Mouse (Mus musculus) macrophage (primary cell): Measurements from ENCODE around the gene Piezo1. TPM values are rescaled to one million over a fixed set of nuclear protein-coding genes. Genes with fewer than 3 reads are reported as not detected.
A peak's percentile ranks its signal among the peaks of the same experiment; 100 is the strongest.

Source experiments
- H3K27ac ChIP-seq: fragments of 350-480 bp; formaldehyde crosslinking; 2 replicates; pipeline ENCODE4 v1.9.0; 2021
- H3K36me3 ChIP-seq: fragments of 350-480 bp; formaldehyde crosslinking; 2 replicates; pipeline ENCODE4 v1.9.0; 2021; ENCODE audit errors: inconsistent target
- H3K4me3 ChIP-seq: fragments of 350-480 bp; formaldehyde crosslinking; 2 replicates; pipeline ENCODE4 v1.9.0; 2021; ENCODE audit errors: inconsistent target
- H3K79me2 ChIP-seq: fragments of 350-480 bp; formaldehyde crosslinking; 2 replicates; pipeline ENCODE4 v1.9.0; 2021; ENCODE audit errors: inconsistent target
- WGBS: methylation state at CpG from one replicate; pipeline ENCODE4 v1.1.7; 2026; ENCODE audit warnings: inconsistent platforms; ENCODE audit not compliant: missing documents; 5-methylcytosine and 5-hydroxymethylcytosine counted together
- polyA plus RNA-seq: library from polyadenylated mRNA; stranded (reverse); fragments of 250-400 nt; gene quantifications from 3 replicates; pipeline ENCODE4 v1.2.4, GENCODE M21; 2018; ENCODE audit warnings: inconsistent platforms

Piezo1 gene
- polyA plus RNA-seq, 1 experiment from 2014 or later: 43.2 TPM

DNA sequence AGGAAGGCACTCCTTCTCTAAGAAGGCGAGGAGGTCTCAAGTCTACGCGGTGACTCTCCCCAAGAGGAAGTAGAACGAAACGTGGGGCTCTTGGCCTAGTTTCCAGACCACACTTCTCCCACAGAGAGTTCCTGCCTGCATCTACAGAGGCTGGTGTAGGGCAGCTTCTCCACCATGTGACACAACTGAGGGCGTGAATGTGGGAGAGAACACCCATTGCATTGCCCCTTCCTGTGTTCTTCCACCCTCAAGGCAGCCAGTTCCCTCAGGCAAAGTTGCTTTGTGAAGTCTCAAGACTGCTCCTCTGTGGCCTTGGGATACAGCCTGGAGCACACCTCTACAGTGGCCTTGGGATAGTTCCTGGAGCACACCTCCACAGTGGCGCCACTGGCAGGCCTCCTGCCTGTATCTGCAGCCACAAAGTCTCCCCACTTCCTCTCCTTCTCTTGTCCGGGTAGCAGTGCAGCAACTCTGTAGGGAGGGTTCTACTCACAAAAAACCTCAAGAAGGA is 77.2 kb downstream of the Piezo1 start:
- Histone ChIP-seq H3K4me3 (peak overlapping the region; percentile 79), H3K36me3 (peaks cover 10% of the 10 kb centered on the region), H3K79me2 (peaks cover 57% of the 10 kb centered on the region), H3K27ac (peak overlapping the region; percentile 88)
- 0% methylated on average over 7 of the region's 8 CpGs for WGBS

GRCm38 (mm10) chr8:122470691-122471090 is 80.4 kb downstream of the Piezo1 start:
- H3K4me3 ChIP-seq: no peak overlapping the region
- peaks cover 42% of the 10 kb centered on the region for H3K36me3 ChIP-seq
- no peak overlapping the region for H3K27ac ChIP-seq
- H3K79me2 ChIP-seq: peaks cover 46% of the 10 kb centered on the region
- 39% methylated on average over 5 of the region's 5 CpGs for WGBS

- no peak overlapping the region for H3K27ac ChIP-seq
- H3K4me3 ChIP-seq: no peak overlapping the region
- peaks cover 41% of the 10 kb centered on the region for H3K79me2 ChIP-seq
- WGBS: 42% methylated on average over 10 of the region's 10 CpGs
- peaks cover 44% of the 10 kb centered on the region for H3K36me3 ChIP-seq
Observed at GRCm38 (mm10) chr8:122469965-122470364, 81.2 kb downstream of the Piezo1 start.

GRCm38 (mm10) chr8:122469407-122469806 is 81.7 kb downstream of the Piezo1 start:
- no peak overlapping the region for H3K4me3 ChIP-seq
- H3K36me3 ChIP-seq: peaks cover 44% of the 10 kb centered on the region
- H3K27ac ChIP-seq: no peak overlapping the region
- peaks cover 36% of the 10 kb centered on the region for H3K79me2 ChIP-seq
- 88% methylated on average over 6 of the region's 6 CpGs for WGBS

GRCm38 (mm10) chr8:122467816-122468215 is 83.3 kb downstream of the Piezo1 start:
- Histone ChIP-seq H3K36me3 (peaks cover 44% of the 10 kb centered on the region), H3K27ac (no peak overlapping the region), H3K4me3 (no peak overlapping the region), H3K79me2 (peaks cover 30% of the 10 kb centered on the region)
- 96% methylated on average over 13 of the region's 13 CpGs for WGBS

DNA sequence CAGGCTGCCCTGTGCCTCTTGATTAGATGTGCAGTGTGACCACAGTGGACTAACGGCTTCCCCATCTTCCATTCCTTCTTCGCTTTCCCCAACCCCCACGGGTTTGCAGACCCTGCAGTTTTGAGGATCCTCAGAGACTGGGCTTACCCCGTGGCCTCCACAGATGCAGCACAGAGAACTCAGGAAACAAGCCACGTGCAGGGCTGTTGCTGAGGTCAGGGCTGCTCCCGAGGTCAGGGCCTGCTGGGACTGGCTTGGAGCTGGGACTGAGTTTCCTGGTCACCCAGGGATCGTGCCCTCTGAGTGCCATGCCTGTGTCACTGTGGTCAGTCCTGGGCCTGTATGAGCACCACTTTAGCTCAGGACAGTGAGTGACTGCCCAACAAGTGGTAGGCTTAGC is 86.1 kb downstream of the Piezo1 start:
- Histone ChIP-seq H3K4me3 (no peak overlapping the region), H3K27ac (no peak overlapping the region), H3K79me2 (peaks cover 7% of the 10 kb centered on the region; the same call in 1 of the 2 replicates), H3K36me3 (peaks cover 44% of the 10 kb centered on the region)
- 68% methylated on average over 5 of the region's 7 CpGs for WGBS

- Histone ChIP-seq H3K27ac (no peak overlapping the region), H3K4me3 (no peak overlapping the region), H3K79me2 (no peaks in the 10 kb centered on the region; the same call in 1 of the 2 replicates), H3K36me3 (peaks cover 34% of the 10 kb centered on the region)
- 32% methylated on average over 11 of the region's 12 CpGs for WGBS
Observed at GRCm38 (mm10) chr8:122463651-122464640, 87.2 kb downstream of the Piezo1 start.

- Histone ChIP-seq H3K36me3 (peaks cover 19% of the 10 kb centered on the region), H3K27ac (no peak overlapping the region), H3K79me2 (no peaks in the 10 kb centered on the region), H3K4me3 (no peak overlapping the region)
- 94% methylated on average over 6 of the region's 8 CpGs for WGBS
Observed at GRCm38 (mm10) chr8:122462510-122462909, 88.6 kb downstream of the Piezo1 start.

DNA sequence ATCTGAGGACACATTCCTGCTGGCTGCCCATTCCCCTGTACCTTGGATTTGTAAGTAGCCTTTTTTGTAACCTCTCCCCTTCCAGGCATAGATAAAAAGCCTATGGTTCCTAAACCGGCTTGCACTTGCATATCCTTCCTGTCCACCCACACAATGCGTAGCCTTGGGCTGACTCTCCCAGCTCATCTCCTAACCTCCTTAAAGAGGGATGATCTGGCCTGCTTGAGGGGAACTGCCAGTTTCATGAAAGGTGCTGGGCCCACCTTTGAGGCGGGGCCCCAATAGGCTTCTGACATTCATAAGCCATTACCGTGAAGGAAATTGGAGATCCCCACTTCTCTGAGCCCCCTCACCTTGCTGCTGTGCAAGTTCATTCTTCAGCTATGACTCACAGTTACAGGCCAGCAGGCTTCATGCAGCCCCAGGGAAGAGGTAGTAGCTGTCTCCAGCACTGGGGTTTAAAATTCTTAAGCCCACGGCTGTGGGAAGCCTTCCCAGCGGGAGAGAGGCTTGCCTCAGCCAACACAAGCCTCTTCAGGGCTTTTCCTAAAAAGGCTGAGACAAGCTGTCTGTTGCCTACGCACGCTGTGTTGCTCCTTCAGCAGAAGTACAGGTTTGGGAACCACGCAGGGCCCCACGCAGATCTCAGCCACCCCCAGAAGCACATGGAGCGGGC is 89.5 kb downstream of the Piezo1 start:
- Histone ChIP-seq H3K4me3 (no peak overlapping the region), H3K27ac (no peak overlapping the region), H3K36me3 (peaks cover 10% of the 10 kb centered on the region; the same call in 1 of the 2 replicates), H3K79me2 (no peaks in the 10 kb centered on the region)
- 84% methylated on average over 10 of the region's 11 CpGs for WGBS

- 8% methylated on average over 41 of the region's 56 CpGs for WGBS
- Histone ChIP-seq H3K79me2 (no peaks in the 10 kb centered on the region), H3K36me3 (0 out of 2 replicates have a peak, but pooled peaks cover 2% of the 10 kb centered on the region), H3K27ac (no peak within 1 kb of the TSS), H3K4me3 (no peak within 1 kb of the TSS)
Observed at GRCm38 (mm10) chr8:122460524-122461472, 90.3 kb downstream of the Piezo1 start, which contains the start of gene Snai3. Gene Snai3, minus strand, starts transcription at chr8:122460733.

DNA sequence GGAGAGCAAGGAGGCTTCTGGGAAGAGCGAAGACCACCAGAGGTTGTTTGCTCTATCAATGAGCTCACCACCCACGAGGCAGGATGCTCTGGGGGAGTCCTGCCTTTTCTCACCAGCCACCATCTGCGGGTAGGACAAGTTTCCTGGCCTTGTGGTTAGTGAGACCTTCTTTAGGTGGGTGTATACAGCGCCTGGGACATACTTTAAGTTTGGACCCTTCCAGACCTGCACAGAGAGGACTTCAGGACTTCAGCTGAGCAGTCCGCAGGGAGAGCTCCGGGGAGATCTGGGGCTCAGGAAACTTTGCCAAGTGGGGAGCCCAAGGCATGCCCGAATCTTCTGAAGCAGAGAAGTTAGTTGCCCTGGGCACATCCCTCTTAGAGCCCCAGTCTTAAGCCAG is 91.1 kb downstream of the Piezo1 start:
- H3K36me3 ChIP-seq: no peaks in the 10 kb centered on the region
- H3K4me3 ChIP-seq: no peak overlapping the region
- WGBS: 38% methylated on average over 7 of the region's 7 CpGs
- no peak overlapping the region for H3K27ac ChIP-seq
- H3K79me2 ChIP-seq: no peaks in the 10 kb centered on the region

DNA sequence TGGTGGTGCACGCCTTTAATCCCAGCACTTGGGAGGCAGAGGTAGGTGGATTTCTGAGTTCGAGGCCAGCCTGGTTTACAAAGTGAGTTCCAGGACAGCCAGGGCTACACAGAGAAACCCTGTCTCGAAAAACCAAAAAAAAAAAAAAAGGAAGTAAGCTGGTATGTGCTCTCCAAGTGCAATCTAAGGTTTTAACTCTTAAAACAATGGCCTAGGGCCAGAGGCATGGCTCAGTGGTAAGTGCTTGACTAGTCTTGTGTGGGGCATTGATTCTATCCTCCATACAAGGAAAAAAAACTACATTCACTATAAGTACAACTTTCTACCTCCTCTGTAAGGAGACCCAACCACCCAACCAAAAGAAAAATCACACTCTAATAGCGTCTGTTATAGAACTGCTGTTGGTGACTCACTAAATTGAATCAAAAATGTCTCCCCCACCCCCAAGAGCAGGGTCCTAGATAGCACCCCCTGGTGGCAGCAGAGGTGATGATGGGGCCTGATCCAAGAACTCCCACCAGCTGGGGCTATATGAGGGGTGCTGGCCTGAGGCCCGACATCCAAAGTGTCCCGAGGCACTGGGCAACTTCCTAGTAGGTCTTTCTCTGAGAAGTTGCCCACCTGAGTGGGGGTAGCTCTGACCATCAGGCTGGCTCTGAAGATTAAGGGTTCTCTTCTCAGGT is 91.8 kb downstream of the Piezo1 start:
- WGBS: 49% methylated on average over 6 of the region's 6 CpGs
- Histone ChIP-seq H3K4me3 (no peak overlapping the region), H3K79me2 (no peaks in the 10 kb centered on the region), H3K27ac (no peak overlapping the region), H3K36me3 (no peaks in the 10 kb centered on the region)

DNA sequence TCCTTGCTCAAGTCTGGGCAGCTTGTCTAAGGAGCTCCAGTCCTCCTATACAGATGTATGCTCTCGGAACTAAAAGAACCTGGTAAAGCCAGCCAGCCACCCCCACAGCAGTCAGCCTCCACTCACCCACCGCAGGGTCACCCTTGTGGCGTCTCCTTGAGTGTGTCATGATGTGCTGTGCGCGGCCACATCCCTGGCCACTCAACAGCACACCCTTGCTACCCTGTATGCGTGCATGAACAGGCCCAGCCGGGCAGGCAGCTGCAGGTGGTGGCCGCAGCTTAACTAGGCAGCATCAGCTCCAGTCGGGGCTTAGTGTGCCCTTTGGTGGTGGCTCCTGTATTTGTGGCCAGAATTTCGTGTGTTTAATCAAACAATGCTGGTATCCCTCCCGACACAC is 94.0 kb downstream of the Piezo1 start:
- no peak overlapping the region for H3K4me3 ChIP-seq
- 93% methylated on average over 9 of the region's 11 CpGs for WGBS

More for the DNA sequence above, 94.0 kb downstream of the Piezo1 start:
- Histone ChIP-seq H3K79me2 (no peaks in the 10 kb centered on the region), H3K27ac (no peak overlapping the region), H3K36me3 (no peaks in the 10 kb centered on the region)
